Mouse (Mus musculus) retina, embryonic 14.5 days (tissue): ENCODE measurements at regions not wholly inside any gene's neighbourhood (a gene's known extent, or its start where the extent isn't known, plus 50 kb on each side); places are given as distances from the start of the nearest gene placed in this dataset.

Experiments used
- DNase-seq: peaks from one replicate; pipeline ENCODE4 v3.0.0-alpha.2; 2015; ENCODE audit warnings: low spot score

DNA sequence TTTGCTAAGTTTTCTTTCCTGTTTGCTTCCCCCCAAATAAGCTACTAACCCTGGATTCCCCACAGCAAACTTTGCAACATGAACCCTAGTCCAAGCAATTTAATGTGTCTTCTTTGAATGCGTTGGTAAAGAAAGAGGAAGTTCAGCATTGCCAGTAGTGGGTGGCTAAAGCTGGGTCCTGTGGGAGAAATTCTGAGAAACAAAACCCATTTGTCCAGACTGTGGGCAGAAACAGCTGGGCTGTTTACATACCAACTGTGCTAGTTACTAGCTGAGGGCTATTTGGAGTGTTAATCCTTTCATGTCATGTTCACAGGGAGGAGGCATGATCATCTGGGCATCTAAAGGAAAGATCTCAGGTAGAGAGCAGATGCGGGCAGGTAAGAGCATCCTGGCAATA lies 51.8 kb upstream of the 1190002N15Rik start:
- DNase-seq, result no peak

DNA sequence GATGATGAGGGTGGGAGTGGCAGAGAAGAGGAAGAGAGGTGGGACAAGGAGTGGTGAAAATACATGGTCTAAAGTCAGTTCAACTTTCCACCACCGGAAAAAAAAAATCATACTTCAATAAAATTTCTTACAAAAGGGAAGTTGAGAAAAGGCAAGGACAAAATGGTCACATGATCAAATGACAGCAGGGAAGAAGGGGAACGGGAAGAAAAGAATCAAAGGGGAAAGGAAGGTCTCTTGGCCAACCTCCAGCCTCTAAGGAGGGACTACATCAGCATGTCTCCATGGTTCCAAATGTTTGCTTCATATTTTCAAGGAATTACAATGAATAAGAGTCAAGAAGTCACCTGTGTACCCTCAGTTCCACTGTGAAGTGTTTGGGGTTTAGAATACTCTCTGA lies 64.7 kb upstream of the Slc9a9 start:
- no peak for DNase-seq

DNA sequence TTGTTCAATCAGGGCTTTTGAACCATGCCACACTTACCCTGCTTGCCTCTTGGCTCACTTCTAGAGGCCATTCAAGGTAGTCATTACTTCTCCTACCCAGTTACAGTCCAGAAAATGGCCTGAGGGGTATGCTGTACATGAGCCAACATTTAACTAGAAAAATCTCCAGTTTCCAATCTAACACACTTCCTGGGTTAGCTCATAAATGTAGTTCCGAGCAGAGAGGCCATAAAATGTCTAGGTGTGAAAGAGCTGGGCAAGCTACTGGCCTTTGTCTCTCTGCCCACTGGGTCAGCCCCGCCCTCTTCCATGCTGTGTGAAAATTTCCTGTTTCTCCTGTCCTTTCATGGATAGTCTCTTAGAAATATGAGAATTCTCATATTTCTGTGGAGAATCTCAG lies 63.3 kb upstream of the Slc9a9 start:
- no peak for DNase-seq

DNA sequence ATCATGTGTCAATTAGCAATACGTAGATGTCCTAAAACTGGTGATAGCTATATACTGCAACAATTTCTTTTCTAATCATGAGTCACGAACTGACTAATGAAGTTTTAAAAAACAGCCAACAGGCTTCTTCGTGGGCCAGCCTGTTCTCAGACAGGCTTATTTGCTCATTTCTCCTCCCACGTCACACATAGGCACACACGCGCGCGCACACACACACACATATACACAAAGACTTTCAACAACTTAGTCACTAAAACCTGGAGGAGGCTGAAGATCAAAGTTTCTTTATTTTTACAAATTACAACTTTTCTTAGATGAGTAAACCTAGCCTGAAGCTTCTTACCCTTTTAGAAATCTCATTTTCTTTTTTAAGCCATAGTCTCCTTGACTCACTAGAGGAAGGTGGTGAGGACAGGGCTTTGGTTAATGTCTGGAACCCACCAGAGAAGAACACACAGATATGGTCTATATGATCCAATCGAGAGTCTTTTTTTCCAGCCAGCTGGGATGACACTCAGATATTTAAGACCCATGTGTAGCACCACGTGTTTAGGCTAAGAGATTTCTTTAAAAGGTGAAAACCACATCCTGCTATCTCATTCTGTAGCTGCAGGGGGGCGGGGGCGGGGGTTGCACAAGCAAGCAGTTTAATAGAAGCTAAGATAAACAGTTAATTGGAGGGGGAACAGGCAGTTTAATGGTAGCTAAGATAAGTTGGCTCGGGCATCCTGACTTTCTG lies 62.5 kb upstream of the Slc9a9 start:
- DNase-seq, result no peak

DNA sequence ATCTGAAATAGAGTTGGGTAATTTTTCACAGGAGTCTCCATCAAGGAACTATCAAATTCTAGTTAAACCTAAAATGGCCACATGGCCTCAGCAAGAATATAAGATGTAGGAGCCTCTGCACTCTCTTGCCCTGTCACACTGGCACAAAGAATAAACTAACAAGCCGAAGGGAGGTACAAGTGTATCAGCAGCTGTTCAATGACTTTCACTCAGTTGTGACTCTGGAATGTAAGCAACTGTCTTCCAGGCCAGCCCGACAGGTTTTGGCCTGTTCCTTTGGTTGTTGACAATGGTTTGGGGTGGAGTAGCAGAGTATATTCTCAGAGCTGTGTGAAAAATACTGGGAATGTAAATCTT lies 62.0 kb upstream of the Slc9a9 start:
- no peak for DNase-seq

DNA sequence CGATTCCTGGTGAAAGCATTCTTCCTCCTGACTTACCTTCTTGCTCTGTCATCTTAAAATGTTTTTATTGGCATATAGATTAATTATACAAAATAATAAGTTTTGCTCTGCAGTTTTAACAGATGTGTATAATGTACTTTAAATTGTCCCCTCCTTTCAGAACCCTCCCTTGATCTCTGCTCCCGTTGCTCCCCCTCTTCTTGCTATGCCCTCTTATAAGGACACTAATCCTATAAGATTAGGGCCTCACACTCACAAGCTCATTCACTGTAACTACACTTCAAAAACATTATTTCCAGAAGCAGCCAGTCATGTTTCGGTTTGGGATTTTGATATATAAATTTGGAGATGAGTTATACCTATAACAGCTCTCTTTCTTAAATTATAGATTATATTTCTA lies 59.6 kb upstream of the Slc9a9 start:
- DNase-seq, result peak; percentile 5

DNA sequence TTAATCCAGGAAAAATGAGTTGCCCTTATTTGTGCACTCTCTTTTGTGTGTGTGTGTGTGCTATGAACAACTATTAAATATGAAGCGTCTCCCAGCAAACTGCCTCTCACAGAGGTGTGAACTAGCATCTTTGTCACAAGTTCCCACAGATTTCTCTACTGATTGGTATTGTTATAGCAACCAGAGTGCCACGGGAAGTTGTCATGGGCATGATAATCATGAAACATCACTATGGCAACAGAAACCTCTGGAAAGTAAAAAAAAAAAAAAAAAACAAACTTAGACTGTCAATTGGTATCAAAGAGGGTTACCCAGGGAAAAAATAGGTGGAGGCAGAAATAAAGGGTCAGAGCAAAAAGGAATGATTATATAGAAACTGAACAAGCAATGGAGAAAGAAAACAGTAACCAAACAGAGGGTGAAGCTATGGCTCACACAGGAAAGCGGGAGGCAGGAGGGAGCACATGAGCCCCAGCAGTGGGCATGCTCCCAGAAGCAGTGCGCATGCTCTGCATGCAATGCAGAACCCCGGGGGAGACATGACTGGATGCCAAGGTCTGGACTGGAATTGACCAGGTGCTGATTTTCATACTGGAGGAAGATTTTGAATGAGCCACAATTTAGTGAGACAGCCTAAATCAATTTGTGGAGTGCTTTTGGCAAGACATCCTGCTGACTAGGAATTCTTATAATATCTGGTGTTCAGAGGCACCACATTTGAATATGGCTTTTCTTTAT lies 58.9 kb upstream of the Slc9a9 start:
- peak; percentile 25 for DNase-seq

DNA sequence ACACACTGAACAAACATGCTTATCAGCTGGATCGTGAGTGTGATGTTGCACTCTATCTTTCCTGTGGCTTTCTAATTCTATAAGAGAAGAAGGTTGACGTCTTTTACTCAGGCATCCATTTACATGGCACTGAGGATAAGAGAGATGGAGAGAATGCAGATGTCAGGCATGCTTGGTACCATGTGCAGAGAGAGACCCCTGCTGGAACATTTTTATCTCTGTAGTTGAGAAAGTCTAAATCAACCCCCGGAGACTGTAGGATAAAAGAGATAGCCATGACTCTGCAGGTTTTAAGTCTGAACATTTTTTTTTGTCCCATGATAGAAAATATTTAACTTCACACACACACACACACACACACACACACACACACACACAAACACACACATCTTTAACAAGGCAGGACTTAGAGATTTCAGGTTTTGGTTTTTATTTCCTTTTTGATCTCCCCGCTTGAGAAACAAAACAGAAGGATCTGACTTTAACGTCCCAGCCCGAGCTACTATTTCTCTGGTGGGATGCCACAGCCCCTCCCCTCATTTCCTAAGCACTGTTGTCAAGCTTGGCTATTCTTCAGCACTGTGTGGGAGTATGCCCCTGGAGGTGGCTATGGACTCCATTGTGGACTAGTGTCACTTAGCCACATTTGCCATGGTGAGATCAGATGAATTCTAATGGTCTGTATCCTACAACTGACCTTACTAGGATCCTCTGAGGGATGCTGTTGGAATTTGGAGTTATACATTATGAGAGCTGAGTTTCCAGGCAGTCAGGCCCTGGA lies 55.6 kb upstream of the Slc9a9 start:
- DNase-seq, result peak; percentile 81

DNA sequence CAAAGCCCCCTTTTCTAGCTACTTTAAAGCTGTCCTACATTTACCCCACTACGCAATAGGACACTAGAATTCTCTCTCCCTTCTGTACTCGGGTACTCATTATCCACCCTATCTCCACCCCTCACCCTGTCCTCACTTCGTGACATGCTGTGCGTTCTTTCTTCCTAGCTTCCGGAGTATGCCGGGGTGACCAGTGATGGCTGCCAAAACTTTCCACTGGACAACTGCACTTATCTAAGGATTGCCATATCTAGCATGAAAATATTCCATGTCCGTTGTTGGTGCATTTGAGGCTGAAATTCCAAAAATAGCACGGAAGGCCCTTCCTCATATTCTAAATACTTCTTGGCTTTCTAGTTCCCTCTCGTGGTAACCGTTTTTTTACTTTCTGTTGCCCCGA lies 54.5 kb upstream of the Slc9a9 start:
- no peak for DNase-seq

DNA sequence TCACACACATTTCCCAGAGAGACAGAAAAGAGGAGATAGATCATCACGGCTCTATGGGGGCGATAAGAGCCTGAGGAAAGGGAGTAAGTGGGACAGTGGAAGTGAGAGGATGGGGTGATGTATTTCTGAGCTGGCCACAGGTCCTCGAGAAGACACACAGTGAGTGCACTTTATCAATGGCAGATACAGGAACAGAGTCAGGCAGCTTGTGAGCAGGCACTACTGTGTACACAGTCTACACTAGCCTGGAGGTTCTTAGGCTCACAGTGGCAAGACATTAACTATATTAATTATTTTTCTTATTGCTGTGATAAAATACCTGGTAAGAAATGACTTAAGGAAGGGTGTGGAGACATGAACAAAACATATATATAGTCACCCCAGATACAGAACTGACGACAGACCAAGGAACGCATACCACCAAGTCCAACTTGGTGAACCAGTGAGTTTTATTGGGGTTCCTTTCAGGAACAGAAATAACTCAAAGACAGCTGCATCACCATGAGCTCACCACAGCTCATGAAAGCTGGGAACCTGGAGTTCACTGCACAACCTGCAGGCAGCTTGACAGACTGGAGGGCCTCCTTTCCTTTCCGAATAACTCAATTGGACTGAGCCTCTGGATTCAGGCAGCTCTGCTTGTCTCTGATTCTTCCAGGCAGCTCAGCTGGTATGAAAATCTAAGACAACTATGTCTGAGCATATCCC lies 51.5 kb upstream of the Slc9a9 start:
- no peak for DNase-seq
